Mouse (Mus musculus): Measurements from ENCODE around the gene Gm9922.

GRCm38 (mm10) chr14:101771336-101771735 is 41.7 kb upstream of the Gm9922 start:
- no peak for TF ChIP-seq CTCF (IDR thresholded peaks at IDR 0.05)
- no peak for TF ChIP-seq POLR2A (IDR thresholded peaks at IDR 0.05; ENCODE audit: insufficient read depth, low read depth, low read length)
